Mouse (Mus musculus) liver (tissue): ENCODE measurements at regions not wholly inside any gene's neighbourhood (a gene's known extent, or its start where the extent isn't known, plus 50 kb on each side); places are given as distances from the start of the nearest gene placed in this dataset.

Experiments
- DNase-seq: peaks from one replicate; pipeline ENCODE4 v3.0.0-alpha.2; 2020; ENCODE audit warnings: mixed read lengths

DNA sequence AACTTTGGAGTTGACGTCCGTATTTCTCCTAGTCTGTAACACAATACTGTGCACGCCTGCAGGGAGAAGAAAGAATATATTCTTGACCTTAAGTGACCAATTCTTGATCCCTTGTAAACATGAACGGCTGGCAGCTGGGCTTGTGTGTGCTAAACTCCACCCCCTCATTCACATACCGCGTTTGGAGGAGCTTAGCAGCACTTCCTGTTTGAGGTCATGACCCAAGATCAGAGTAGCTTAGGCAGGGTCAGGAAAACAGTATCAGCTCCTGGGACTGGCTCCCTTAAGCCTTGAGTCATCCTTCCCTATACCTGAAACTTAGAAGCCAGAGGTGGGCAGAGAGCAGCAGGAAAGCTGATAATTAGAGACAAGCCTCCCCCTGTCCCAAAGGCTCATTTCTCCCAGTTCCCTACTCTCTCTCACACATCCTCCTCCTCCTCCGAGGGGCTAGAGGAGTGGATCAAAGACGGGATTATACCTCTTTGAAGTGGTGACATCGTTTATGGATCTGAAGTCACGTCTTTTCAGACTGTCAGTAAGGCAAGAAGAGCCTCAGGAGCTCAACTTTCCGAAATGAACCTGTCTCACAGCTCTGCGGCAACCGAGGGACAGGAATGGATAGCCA is 127.3 kb upstream of the Zfand5 start:
- DNase-seq, result peak; percentile 21

GRCm38 (mm10) chr19:21143970-21144595 is 128.0 kb upstream of the Zfand5 start:
- DNase-seq, result no peak

DNA sequence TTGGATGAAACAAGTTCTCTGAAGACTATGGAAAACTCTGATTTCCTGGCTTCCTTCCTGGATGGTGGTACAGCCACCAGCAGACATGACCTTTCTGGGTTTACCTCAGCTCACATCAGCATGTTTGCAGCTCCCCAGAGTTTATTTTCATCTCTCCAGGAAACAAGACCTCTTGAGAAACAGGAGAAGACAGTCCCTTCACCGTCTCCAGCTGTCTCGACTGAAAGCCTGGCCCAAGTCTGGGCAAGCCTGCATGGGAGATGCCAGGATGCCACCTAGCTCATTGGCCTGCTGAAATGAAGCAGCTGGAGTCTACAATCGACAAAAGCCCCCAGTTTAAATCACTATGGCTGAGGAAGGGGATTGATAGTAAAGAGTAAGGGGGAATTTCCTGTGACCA is 131.6 kb upstream of the Zfand5 start:
- no peak for DNase-seq

DNA sequence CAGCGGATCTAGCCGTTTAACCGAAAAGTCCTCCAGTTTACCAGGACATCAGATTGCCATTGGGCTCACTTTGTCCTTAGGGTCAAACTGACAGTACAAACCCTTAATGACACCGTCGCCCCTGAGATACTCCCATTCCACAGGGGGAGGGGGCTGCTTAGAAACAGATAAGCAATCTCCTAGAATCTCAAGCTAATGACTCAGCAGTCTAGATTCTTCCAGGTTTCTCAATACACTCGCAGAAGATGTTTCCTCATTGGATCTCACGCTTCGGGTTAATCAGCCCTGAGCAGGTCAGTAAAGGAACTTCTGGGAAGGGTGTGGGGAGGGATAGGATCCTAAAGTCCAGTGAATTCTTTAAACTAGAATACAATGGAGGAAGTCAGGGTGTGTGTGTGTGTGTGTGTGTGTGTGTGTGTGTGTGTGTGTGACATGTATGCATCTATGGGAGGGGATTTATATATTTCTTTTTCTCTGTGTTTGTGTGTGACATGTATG is 133.0 kb upstream of the Zfand5 start:
- DNase-seq, result no peak

- DNase-seq, result no peak
These were observed 135.3 kb upstream of the Zfand5 start for GRCm38 (mm10) chr19:21136756-21137155.

DNA sequence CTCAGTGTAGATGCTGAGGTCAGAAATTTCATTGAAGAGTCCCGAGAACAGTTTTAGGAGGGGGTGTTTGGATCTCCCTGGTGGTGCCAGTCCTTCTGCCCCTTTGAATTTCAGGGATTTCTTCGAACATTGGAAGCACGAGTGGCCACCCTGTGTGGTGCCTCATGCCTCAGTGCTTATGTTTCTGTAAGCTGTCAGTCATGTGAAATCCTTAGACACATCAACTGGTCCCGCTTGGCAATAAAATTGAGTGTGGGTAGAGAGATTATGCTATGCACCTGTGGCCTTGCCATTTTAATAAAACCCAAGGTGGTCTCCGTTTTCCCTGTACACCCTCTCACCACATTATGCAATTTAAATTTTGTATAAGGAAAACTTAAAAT is 136.1 kb upstream of the Zfand5 start:
- no peak for DNase-seq

DNA sequence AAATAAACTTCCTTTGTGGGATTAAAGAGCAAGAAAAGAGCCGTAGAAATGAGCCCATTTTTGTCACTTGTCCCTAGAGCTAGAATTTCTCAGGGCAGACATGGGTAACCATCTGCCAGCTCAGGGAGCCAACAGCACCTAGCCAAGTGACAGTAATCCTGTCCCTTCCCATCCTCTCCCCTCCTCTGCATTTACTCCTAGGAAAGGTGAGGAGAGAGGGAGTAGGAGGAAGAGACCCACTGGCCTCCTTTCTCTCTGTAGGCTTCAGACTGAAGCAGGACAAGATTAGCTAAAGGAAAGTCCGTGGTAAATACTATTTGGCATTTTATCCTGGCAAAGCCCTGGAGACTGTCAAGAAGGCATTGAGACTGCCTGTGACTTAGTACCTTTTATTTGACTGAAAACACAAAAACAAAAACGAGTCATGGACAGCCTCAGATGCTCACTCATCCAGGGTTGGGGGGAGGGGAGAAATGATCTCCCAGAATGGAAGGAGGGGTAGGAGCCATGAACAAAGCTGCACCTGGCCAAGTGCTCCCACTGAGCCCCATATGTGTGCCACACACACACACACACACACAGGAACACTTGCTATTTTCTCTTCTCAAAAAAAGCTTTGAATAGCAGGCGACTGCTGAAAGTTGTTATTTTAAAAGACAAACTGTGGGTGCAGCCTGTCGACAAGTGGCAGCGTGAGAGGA is 136.6 kb upstream of the Zfand5 start:
- no peak for DNase-seq

- no peak for DNase-seq
These were observed 142.4 kb upstream of the Zfand5 start for GRCm38 (mm10) chr19:21129653-21130052.

- no peak for DNase-seq
These were observed 144.9 kb upstream of the Zfand5 start for GRCm38 (mm10) chr19:21127079-21127745.

DNA sequence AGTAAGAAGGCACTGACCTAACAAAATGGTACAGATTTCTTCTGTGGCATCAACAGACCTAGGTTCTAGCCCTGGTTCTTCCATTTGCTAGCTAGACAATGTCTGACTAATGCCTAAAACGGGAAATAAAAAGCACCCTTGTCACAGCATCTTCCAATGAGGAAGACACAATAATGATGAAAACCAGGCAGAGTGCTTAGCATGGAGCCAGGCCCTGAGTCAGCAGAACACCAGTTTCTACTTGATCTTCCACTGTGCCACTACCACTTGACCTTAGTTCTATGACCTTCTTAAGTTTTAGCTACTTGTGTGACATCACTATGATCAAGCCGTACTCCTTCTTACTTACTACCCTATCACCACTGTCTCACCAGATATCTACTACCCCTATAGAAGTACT is 145.4 kb upstream of the Zfand5 start:
- no peak for DNase-seq

- DNase-seq, result no peak
These were observed 152.6 kb upstream of the Zfand5 start for GRCm38 (mm10) chr19:21119477-21119876.

GRCm38 (mm10) chr19:21118782-21119181 is 153.3 kb upstream of the Zfand5 start:
- no peak for DNase-seq

DNA sequence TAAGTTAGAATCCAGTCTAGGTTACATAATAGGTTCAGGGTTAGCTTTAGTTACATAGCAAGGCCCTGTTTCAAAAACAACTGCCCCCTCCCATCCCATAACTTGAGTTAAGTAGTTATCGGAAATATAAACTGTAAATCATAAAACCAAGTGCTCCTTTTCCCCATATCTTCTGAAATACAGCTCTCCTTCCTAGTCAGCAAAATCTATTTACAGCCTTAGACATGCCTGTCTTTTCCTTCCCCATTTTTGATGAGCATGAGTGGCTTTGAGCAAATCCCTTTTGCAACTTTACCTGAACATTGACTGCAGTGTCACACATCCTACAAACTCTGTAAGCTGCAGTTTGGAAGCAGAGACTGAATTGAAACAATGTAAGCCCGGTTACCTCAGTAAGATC is 156.4 kb upstream of the Zfand5 start:
- no peak for DNase-seq

DNA sequence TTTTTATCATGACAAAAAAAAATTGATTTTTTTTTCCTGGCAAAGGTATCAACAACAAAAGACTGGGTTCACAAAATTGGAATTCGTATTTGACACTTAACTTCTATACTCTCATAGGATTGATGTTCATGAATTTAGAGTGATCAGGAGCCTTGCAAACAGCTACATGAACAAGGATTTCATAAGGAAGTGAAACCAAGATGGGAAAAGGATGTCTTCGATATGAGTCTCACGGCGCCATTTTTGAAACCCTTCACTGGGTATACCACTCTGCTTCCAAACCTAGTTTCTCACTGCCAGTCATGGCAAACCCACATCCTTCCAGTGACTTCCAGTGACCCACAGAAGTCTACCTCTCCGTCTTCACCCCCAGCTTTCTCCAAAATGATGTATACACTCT is 157.8 kb upstream of the Tmc1 start:
- no peak for DNase-seq

- no peak for DNase-seq
These were observed 154.3 kb upstream of the Tmc1 start for GRCm38 (mm10) chr19:21108311-21108710.

GRCm38 (mm10) chr19:21107741-21108140 is 153.7 kb upstream of the Tmc1 start:
- no peak for DNase-seq

DNA sequence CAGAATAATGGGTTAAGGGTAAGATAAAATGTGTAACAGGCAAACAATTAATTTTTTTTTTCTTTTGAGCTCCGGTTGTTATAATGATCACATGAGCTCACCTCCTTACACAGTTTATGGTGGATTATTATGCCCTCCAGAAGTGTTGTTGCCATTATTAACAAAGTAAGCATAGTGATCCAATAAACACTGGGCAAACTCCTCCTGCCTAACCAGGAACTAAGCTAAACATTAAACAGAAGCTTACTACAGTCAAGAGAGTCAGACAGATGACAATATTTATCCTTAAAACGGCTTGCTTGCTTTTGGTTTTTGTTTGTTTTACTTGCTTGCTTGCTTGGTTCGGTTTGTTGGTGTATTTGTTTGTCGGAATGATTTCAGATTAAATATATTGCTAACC is 153.3 kb upstream of the Tmc1 start:
- no peak for DNase-seq

- no peak for DNase-seq
These were observed 152.8 kb upstream of the Tmc1 start for GRCm38 (mm10) chr19:21106766-21107165.

- no peak for DNase-seq
These were observed 152.3 kb upstream of the Tmc1 start for GRCm38 (mm10) chr19:21106241-21106669.

DNA sequence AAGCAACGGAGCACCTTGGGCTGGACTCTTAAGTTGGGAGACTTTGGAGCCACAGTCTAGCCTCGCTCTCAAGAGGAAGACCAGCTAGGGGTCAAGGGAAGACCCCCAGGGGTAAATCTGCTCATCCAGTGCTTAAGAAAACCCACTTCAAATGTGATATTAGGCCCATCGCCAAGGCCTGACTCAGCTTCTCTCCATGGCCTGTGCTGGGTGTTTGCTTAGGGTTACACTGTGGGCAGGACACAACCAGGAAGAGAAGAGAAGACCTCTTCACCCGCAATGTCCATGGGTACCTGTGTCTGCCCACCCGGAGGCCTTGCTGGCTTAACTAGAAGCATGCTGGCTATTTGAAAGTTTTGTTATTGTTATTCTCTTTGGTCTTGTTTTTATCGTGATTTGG is 151.0 kb upstream of the Tmc1 start:
- DNase-seq, result no peak

DNA sequence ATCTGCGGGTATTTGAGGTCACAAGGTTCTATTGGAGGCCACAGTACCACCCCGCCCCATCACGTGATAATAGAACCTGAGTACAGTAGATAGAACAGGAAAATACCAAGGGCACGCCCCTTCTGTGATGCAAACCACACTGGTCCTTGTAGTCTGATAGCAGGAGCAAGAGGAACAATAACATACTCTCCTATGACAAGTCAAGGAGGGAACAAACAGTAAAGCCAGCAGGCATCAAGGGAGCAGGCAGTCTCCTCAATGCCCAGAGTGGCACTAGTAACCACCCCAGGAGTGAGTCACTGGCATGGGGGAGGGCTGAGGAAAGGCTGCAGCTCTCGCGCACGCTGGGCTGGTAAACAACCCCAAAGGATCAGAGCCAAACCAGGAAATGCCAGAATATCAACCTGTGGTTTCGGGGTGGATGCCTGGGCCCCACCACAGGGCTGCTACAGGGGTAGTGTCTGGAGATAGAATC is 150.5 kb upstream of the Tmc1 start:
- peak; percentile 41 for DNase-seq

- no peak for DNase-seq
These were observed 124.0 kb upstream of the Tmc1 start for GRCm38 (mm10) chr19:21077771-21078548.

- no peak for DNase-seq
These were observed 114.4 kb upstream of the Tmc1 start for GRCm38 (mm10) chr19:21068381-21068780.
